Mouse (Mus musculus) spleen, adult 2 months (tissue): ENCODE measurements around the gene Sf3a1.

ENCODE experiments used
- CTCF ChIP-seq: fragments of 200-500 bp; IDR thresholded peaks from 2 replicates; pipeline ENCODE4 v1.5.1; 2011; ENCODE audit warnings: mild to moderate bottlenecking, inconsistent platforms; ENCODE audit not compliant: insufficient read depth, insufficient read length, insufficient replicate concordance; ENCODE audit errors: extremely low read depth
- POLR2A ChIP-seq: fragments of 200-500 bp; IDR thresholded peaks from 2 replicates; pipeline ENCODE4 v1.6.1; 2011; ENCODE audit warnings: low read depth, low read length, inconsistent platforms

DNA sequence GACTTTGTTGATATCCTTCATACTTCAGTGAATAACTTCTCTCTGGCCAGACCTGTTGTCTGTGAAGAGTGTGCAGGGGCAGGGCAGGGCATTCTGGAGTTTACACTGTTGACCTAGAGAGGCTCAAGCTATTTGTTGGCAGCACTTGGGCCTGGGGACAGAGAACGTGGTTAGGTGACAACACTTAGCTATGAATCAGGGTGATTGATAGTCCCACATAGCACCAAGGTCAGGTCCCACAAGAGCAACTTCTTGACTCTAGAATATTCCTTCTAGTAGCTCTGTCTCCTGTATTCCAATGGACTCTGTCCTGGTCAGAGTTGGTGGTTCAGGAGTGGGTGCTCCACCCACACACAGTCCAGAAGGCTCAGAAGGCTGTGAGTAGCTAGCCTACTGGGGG lies 50.6 kb downstream of the Sf3a1 start:
- no peak for TF ChIP-seq CTCF
- no peak for TF ChIP-seq POLR2A
